Mouse (Mus musculus) small intestine, adult 2 months (tissue): ENCODE data around the gene Rplp0.

Source experiments
- CTCF ChIP-seq: fragments of 200-500 bp; IDR thresholded peaks from 2 replicates; pipeline ENCODE4 v1.5.1; 2012; ENCODE audit warnings: low read depth, mild to moderate bottlenecking, control low read depth, inconsistent platforms, low read length, moderate library complexity, mixed read lengths; ENCODE audit not compliant: insufficient replicate concordance, insufficient read length; ENCODE audit errors: extremely low read depth
- POLR2A ChIP-seq: fragments of 200-500 bp; IDR thresholded peaks from 2 replicates; pipeline ENCODE4 v1.6.1; 2012; ENCODE audit warnings: low read depth, mild to moderate bottlenecking, control low read depth, inconsistent platforms, low read length, moderate library complexity

DNA sequence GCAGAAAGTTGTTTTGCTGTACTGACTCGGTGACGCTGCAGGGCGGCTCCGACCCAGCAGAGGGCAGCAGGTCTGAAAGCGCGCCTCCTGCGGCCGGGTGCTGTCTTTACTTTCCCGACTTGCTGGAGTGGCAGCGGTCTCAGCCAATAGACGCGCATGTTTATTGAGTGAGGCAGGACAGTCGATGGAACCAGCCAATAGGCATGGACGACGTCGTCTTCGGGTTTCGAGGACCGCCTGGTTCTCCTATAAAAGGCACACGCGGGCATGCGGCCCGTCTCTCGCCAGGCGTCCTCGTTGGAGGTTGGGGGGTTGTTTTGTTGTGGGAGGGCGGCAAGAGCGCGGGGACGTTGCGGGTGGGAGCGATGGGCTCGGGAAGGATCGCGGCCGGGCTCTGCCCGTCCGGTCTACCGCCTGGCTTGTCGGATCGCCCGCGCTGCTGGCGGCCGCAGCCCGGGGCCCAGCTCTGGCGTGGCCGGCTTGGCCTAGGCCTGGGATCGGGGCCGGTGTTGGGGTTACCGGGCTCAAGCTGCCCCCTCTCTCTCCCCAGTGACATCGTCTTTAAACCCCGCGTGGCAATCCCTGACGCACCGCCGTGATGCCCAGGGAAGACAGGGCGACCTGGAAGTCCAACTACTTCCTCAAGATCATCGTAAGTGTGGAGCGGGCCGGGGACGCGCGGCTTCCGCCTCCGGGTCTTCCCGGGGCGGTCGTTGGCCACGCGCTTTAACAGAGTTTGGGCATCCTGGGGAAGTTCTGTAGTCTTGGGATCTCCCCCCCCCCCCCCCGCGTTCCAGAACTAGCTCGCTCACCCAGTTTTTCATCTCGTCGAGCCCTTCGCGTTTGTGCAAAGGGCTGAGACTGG, at the start of gene Rplp0:
- TF ChIP-seq CTCF (peak; percentile 99), POLR2A (peak; percentile 99)
